Mouse (Mus musculus): Measurements from ENCODE around the gene Pop7. TPM values are rescaled to one million over a fixed set of nuclear protein-coding genes. Genes with fewer than 3 reads are reported as not detected.

Gene Pop7
- polyA plus RNA-seq, 1 experiment from 2014 or later, result 52.7 TPM

- Histone ChIP-seq H3K4me2 (no peak overlapping the region), H3K27ac (no peak overlapping the region), H3K27me3 (0 out of 2 replicates have a peak, but pooled peaks cover 3% of the 10 kb centered on the region), H3K9ac (replicated peaks) (no peak overlapping the region), H3K4me1 (replicated peaks) (no peaks in the 10 kb centered on the region), H3K9me3 (no peaks in the 10 kb centered on the region), H3K36me3 (no peaks in the 10 kb centered on the region), H3K4me3 (replicated peaks) (no peak overlapping the region)
- WGBS, result 87% methylated on average over 6 of the region's 6 CpGs
- no peak for ATAC-seq (ENCODE audit: insufficient number of reproducible peaks, insufficient read depth, low FRiP score, low TSS enrichment, low read depth)
Observed at GRCm38 (mm10) chr5:137455206-137455605, 47.1 kb downstream of the Pop7 start.

Small RNA genes lying within 50 kb of the gene (microRNA-seq; reads per million reads assigned to microRNA genes)
- gene Mir6418, result not detected

Other genes starting within 250 kb of the Pop7 start
- 7.7 and 8.3 TPM in 2 replicates for gene Ache, start 215.0 kb downstream of the Pop7 start, polyA plus RNA-seq (2016; fragmentation: Nextera tagmentation; extraction: Ambion mirVana)
- gene Ufsp1, start 207.9 kb downstream of the Pop7 start, polyA plus RNA-seq (2016; fragmentation: Nextera tagmentation; extraction: Ambion mirVana), result 6.7 and 6.8 TPM in 2 replicates
- gene Srrt, start 194.8 kb downstream of the Pop7 start, polyA plus RNA-seq (2016; fragmentation: Nextera tagmentation; extraction: Ambion mirVana), result 182 and 185 TPM in 2 replicates
- 81.6 and 86.9 TPM in 2 replicates for gene Trip6, start 188.1 kb downstream of the Pop7 start, polyA plus RNA-seq (2016; fragmentation: Nextera tagmentation; extraction: Ambion mirVana)
- 13.8 and 16.3 TPM in 2 replicates for gene Slc12a9, start 168.9 kb downstream of the Pop7 start, polyA plus RNA-seq (2016; fragmentation: Nextera tagmentation; extraction: Ambion mirVana)
- 86.9 and 99.6 TPM in 2 replicates for gene Ephb4, start 152.4 kb downstream of the Pop7 start, polyA plus RNA-seq (2016; fragmentation: Nextera tagmentation; extraction: Ambion mirVana)
- gene Zan, start 25.5 kb downstream of the Pop7 start, polyA plus RNA-seq (2016; fragmentation: Nextera tagmentation; extraction: Ambion mirVana), result 0.04 and 0.08 TPM in 2 replicates
- 17.0 and 17.7 TPM in 2 replicates for gene Gigyf1, start 16.0 kb upstream of the Pop7 start, polyA plus RNA-seq (2016; fragmentation: Nextera tagmentation; extraction: Ambion mirVana)
- gene Epo, start 30.7 kb upstream of the Pop7 start, polyA plus RNA-seq (2016; fragmentation: Nextera tagmentation; extraction: Ambion mirVana), result 0.71 TPM in 1 of 2 replicates, not detected in the other
- 337 and 349 TPM in 2 replicates for gene Gnb2, start 31.0 kb upstream of the Pop7 start, polyA plus RNA-seq (2016; fragmentation: Nextera tagmentation; extraction: Ambion mirVana)
- gene Actl6b, start 51.0 kb upstream of the Pop7 start, polyA plus RNA-seq (2016; fragmentation: Nextera tagmentation; extraction: Ambion mirVana), result 0.68 TPM in 1 of 2 replicates, not detected in the other
- gene Tfr2, start 67.3 kb upstream of the Pop7 start, polyA plus RNA-seq (2016; fragmentation: Nextera tagmentation; extraction: Ambion mirVana), result 0.60 and 0.68 TPM in 2 replicates
- gene Mospd3, start 98.5 kb upstream of the Pop7 start, polyA plus RNA-seq (2016; fragmentation: Nextera tagmentation; extraction: Ambion mirVana), result 21.1 and 28.5 TPM in 2 replicates
- gene Pcolce, start 111.3 kb upstream of the Pop7 start, polyA plus RNA-seq (2016; fragmentation: Nextera tagmentation; extraction: Ambion mirVana), result 128 and 135 TPM in 2 replicates
- 0.20 and 0.31 TPM in 2 replicates for gene Fbxo24, start 126.5 kb upstream of the Pop7 start, polyA plus RNA-seq (2016; fragmentation: Nextera tagmentation; extraction: Ambion mirVana)
- 36.0 and 37.6 TPM in 2 replicates for gene Lrch4, start 126.6 kb upstream of the Pop7 start, polyA plus RNA-seq (2016; fragmentation: Nextera tagmentation; extraction: Ambion mirVana)
- 8.4 and 9.7 TPM in 2 replicates for gene Gm20605, start 126.7 kb upstream of the Pop7 start, polyA plus RNA-seq (2016; fragmentation: Nextera tagmentation; extraction: Ambion mirVana)
- 8.0 and 9.7 TPM in 2 replicates for gene Sap25, start 138.8 kb upstream of the Pop7 start, polyA plus RNA-seq (2016; fragmentation: Nextera tagmentation; extraction: Ambion mirVana)
- gene Irs3, start 143.2 kb upstream of the Pop7 start, polyA plus RNA-seq (2016; fragmentation: Nextera tagmentation; extraction: Ambion mirVana), result 0.20 and 0.64 TPM in 2 replicates
- gene Agfg2, start 182.2 kb upstream of the Pop7 start, polyA plus RNA-seq (2016; fragmentation: Nextera tagmentation; extraction: Ambion mirVana), result 22.8 and 23.1 TPM in 2 replicates
- gene Nyap1, start 239.1 kb upstream of the Pop7 start, polyA plus RNA-seq (2016; fragmentation: Nextera tagmentation; extraction: Ambion mirVana), result 3.8 and 4.5 TPM in 2 replicates
- 127 and 128 TPM in 2 replicates for gene Tsc22d4, start 243.2 kb upstream of the Pop7 start, polyA plus RNA-seq (2016; fragmentation: Nextera tagmentation; extraction: Ambion mirVana)

Measured in limb, embryonic 12.5 days (tissue).